Mouse (Mus musculus): ENCODE data around the gene Grid2. TPM values are rescaled to one million over a fixed set of nuclear protein-coding genes. Genes with fewer than 3 reads are reported as not detected.
"Not testable (repeated sequence)": the region's sequence is repeated elsewhere in the genome, so short reads cannot be mapped to it uniquely, and the experiment has no call there.

The Grid2 gene
- polyA plus RNA-seq, 1 experiment from 2014 or later, result 2.2 TPM

- 84% methylated on average over 2 of the region's 2 CpGs for WGBS
- no peak for ATAC-seq (ENCODE audit: low FRiP score, low read depth)
- Histone ChIP-seq H3K9ac (no peak overlapping the region), H3K4me1 (no peaks in the 10 kb centered on the region), H3K4me2 (replicated peaks) (no peak overlapping the region), H3K36me3 (no peaks in the 10 kb centered on the region), H3K27me3 (no peaks in the 10 kb centered on the region), H3K9me3 (no peaks in the 10 kb centered on the region), H3K27ac (no peak overlapping the region), H3K4me3 (no peak overlapping the region)
Measured at GRCm38 (mm10) chr6:63432751-63433150, 177.1 kb downstream of the Grid2 start.

- no peaks in the 10 kb centered on the region for H3K4me1 ChIP-seq
- ATAC-seq (ENCODE audit: low FRiP score, low read depth), result no peak
- H3K9me3 ChIP-seq, result no peaks in the 10 kb centered on the region
- H3K9ac ChIP-seq, result no peak overlapping the region
- no peak overlapping the region for H3K27ac ChIP-seq
- H3K4me2 ChIP-seq (replicated peaks), result no peak overlapping the region
- H3K27me3 ChIP-seq, result no peaks in the 10 kb centered on the region
- no peak overlapping the region for H3K4me3 ChIP-seq
- WGBS, result 66% methylated on average over 2 of the region's 2 CpGs
- no peaks in the 10 kb centered on the region for H3K36me3 ChIP-seq
Measured at GRCm38 (mm10) chr6:63448175-63448574, 192.5 kb downstream of the Grid2 start.

- H3K9me3 ChIP-seq, result no peaks in the 10 kb centered on the region
- H3K4me2 ChIP-seq (replicated peaks), result no peak overlapping the region
- H3K9ac ChIP-seq, result no peak overlapping the region
- H3K4me1 ChIP-seq, result no peaks in the 10 kb centered on the region
- no peak for ATAC-seq (ENCODE audit: low FRiP score, low read depth)
- H3K4me3 ChIP-seq, result no peak overlapping the region
- 87% methylated on average over 1 of the region's 1 CpGs for WGBS
- no peaks in the 10 kb centered on the region for H3K27me3 ChIP-seq
- H3K27ac ChIP-seq, result no peak overlapping the region
- no peaks in the 10 kb centered on the region for H3K36me3 ChIP-seq
Measured at GRCm38 (mm10) chr6:63482141-63482540, 226.5 kb downstream of the Grid2 start.

GRCm38 (mm10) chr6:63515016-63515415, 259.3 kb downstream of the Grid2 start:
- H3K4me2 ChIP-seq (replicated peaks), result no peak overlapping the region
- no peak for ATAC-seq (ENCODE audit: low FRiP score, low read depth)
- H3K4me1 ChIP-seq, result no peaks in the 10 kb centered on the region
- no peak overlapping the region for H3K9ac ChIP-seq
- H3K27me3 ChIP-seq, result no peaks in the 10 kb centered on the region
- H3K9me3 ChIP-seq, result no peaks in the 10 kb centered on the region
- H3K36me3 ChIP-seq, result no peaks in the 10 kb centered on the region
- H3K4me3 ChIP-seq, result no peak overlapping the region
- no peak overlapping the region for H3K27ac ChIP-seq
- 95% methylated on average over 1 of the region's 1 CpGs for WGBS

GRCm38 (mm10) chr6:63515957-63516356, 260.3 kb downstream of the Grid2 start:
- no peaks in the 10 kb centered on the region for H3K27me3 ChIP-seq
- no peak for ATAC-seq (ENCODE audit: low FRiP score, low read depth)
- H3K4me2 ChIP-seq (replicated peaks), result no peak overlapping the region
- H3K36me3 ChIP-seq, result no peaks in the 10 kb centered on the region
- no peak overlapping the region for H3K4me3 ChIP-seq
- 80% methylated on average over 6 of the region's 6 CpGs for WGBS
- H3K4me1 ChIP-seq, result no peaks in the 10 kb centered on the region
- H3K9ac ChIP-seq, result no peak overlapping the region
- H3K27ac ChIP-seq, result no peak overlapping the region
- H3K9me3 ChIP-seq, result no peaks in the 10 kb centered on the region

GRCm38 (mm10) chr6:63531751-63532150, 276.1 kb downstream of the Grid2 start:
- 80% methylated on average over 2 of the region's 2 CpGs for WGBS
- H3K27ac ChIP-seq, result no peak overlapping the region
- H3K4me1 ChIP-seq, result no peaks in the 10 kb centered on the region
- H3K27me3 ChIP-seq, result no peaks in the 10 kb centered on the region
- no peak overlapping the region for H3K4me2 ChIP-seq (replicated peaks)
- ATAC-seq (ENCODE audit: low FRiP score, low read depth), result no peak
- H3K9ac ChIP-seq, result no peak overlapping the region
- no peaks in the 10 kb centered on the region for H3K9me3 ChIP-seq
- no peaks in the 10 kb centered on the region for H3K36me3 ChIP-seq
- H3K4me3 ChIP-seq, result no peak overlapping the region

- Histone ChIP-seq H3K4me1 (no peaks in the 10 kb centered on the region), H3K27me3 (no peaks in the 10 kb centered on the region), H3K9ac (no peak overlapping the region), H3K36me3 (no peaks in the 10 kb centered on the region), H3K4me3 (no peak overlapping the region), H3K9me3 (no peaks in the 10 kb centered on the region), H3K27ac (no peak overlapping the region), H3K4me2 (replicated peaks) (no peak overlapping the region)
- no peak for ATAC-seq (ENCODE audit: low FRiP score, low read depth)
Measured at GRCm38 (mm10) chr6:63532901-63533300, 277.2 kb downstream of the Grid2 start.

- H3K36me3 ChIP-seq, result no peaks in the 10 kb centered on the region
- no peak overlapping the region for H3K27ac ChIP-seq
- H3K27me3 ChIP-seq, result no peaks in the 10 kb centered on the region
- H3K9ac ChIP-seq, result no peak overlapping the region
- H3K4me2 ChIP-seq (replicated peaks), result no peak overlapping the region
- ATAC-seq (ENCODE audit: low FRiP score, low read depth), result no peak
- 84% methylated on average over 4 of the region's 4 CpGs for WGBS
- H3K4me3 ChIP-seq, result no peak overlapping the region
- H3K4me1 ChIP-seq, result no peaks in the 10 kb centered on the region
- no peaks in the 10 kb centered on the region for H3K9me3 ChIP-seq
Measured at GRCm38 (mm10) chr6:63547741-63548140, 292.1 kb downstream of the Grid2 start.

GRCm38 (mm10) chr6:63568741-63569140, 313.1 kb downstream of the Grid2 start:
- not testable (repeated sequence) for H3K27ac ChIP-seq; H3K4me3 ChIP-seq; H3K9ac ChIP-seq; H3K36me3 ChIP-seq; H3K9me3 ChIP-seq; H3K27me3 ChIP-seq; H3K4me2 ChIP-seq (replicated peaks); ATAC-seq (ENCODE audit: low FRiP score, low read depth); H3K4me1 ChIP-seq
- WGBS, result 92% methylated on average over 1 of the region's 1 CpGs

GRCm38 (mm10) chr6:63590681-63591080, 335.0 kb downstream of the Grid2 start:
- H3K27ac ChIP-seq, result no peak overlapping the region
- 80% methylated on average over 4 of the region's 4 CpGs for WGBS
- ATAC-seq (ENCODE audit: low FRiP score, low read depth), result no peak
- no peaks in the 10 kb centered on the region for H3K27me3 ChIP-seq
- no peaks in the 10 kb centered on the region for H3K36me3 ChIP-seq
- no peaks in the 10 kb centered on the region for H3K9me3 ChIP-seq
- no peaks in the 10 kb centered on the region for H3K4me1 ChIP-seq
- no peak overlapping the region for H3K4me2 ChIP-seq (replicated peaks)
- no peak overlapping the region for H3K9ac ChIP-seq
- H3K4me3 ChIP-seq, result no peak overlapping the region

- H3K36me3 ChIP-seq, result no peaks in the 10 kb centered on the region
- no peak overlapping the region for H3K9ac ChIP-seq
- H3K4me3 ChIP-seq, result no peak overlapping the region
- no peaks in the 10 kb centered on the region for H3K27me3 ChIP-seq
- no peaks in the 10 kb centered on the region for H3K4me1 ChIP-seq
- WGBS, result 37% methylated on average over 2 of the region's 2 CpGs
- H3K27ac ChIP-seq, result no peak overlapping the region
- H3K4me2 ChIP-seq (replicated peaks), result no peak overlapping the region
- ATAC-seq (ENCODE audit: low FRiP score, low read depth), result no peak
- no peaks in the 10 kb centered on the region for H3K9me3 ChIP-seq
Measured at GRCm38 (mm10) chr6:63609570-63609969, 353.9 kb downstream of the Grid2 start.

- ATAC-seq (ENCODE audit: low FRiP score, low read depth), result no peak; the same call in 1 of the 2 replicates
- Histone ChIP-seq H3K9ac (no peak overlapping the region), H3K36me3 (no peaks in the 10 kb centered on the region), H3K4me1 (no peaks in the 10 kb centered on the region), H3K27ac (no peak overlapping the region), H3K4me2 (replicated peaks) (no peak overlapping the region), H3K27me3 (no peaks in the 10 kb centered on the region), H3K4me3 (no peak overlapping the region), H3K9me3 (no peaks in the 10 kb centered on the region)
- 86% methylated on average over 3 of the region's 3 CpGs for WGBS
Measured at GRCm38 (mm10) chr6:63635970-63636369, 380.3 kb downstream of the Grid2 start.

GRCm38 (mm10) chr6:63659423-63659822, 403.7 kb downstream of the Grid2 start:
- Histone ChIP-seq H3K36me3 (no peaks in the 10 kb centered on the region), H3K9me3 (no peaks in the 10 kb centered on the region), H3K4me2 (replicated peaks) (no peak overlapping the region), H3K27me3 (no peaks in the 10 kb centered on the region), H3K4me1 (no peaks in the 10 kb centered on the region), H3K27ac (no peak overlapping the region), H3K4me3 (no peak overlapping the region), H3K9ac (no peak overlapping the region)
- WGBS, result 74% methylated on average over 3 of the region's 3 CpGs
- ATAC-seq (ENCODE audit: low FRiP score, low read depth), result no peak
